Mouse (Mus musculus) liver, embryonic 15.5 days (tissue): Measurements from ENCODE around the gene Olfr1373. TPM values are rescaled to one million over a fixed set of nuclear protein-coding genes. Genes with fewer than 3 reads are reported as not detected.
"Not testable (repeated sequence)": the region's sequence is repeated elsewhere in the genome, so short reads cannot be mapped to it uniquely, and the experiment has no call there.

ENCODE experiments used
- ATAC-seq: fragments of 200-750 bp; cut with Nextera tagmentation; 2 replicates; pipeline ENCODE4 v1.8.0; 2017; ENCODE audit warnings: moderate number of reproducible peaks, mild to moderate bottlenecking, moderate library complexity; ENCODE audit not compliant: insufficient read depth
- H3K27ac ChIP-seq: fragments of 300-500 bp; sonication (generic); replicated peaks from 2 replicates; pipeline ENCODE4 v1.5.1; 2015; ENCODE audit warnings: mild to moderate bottlenecking, inconsistent platforms
- H3K27me3 ChIP-seq: fragments of 300-500 bp; sonication (generic); 2 replicates; pipeline ENCODE4 v1.6.1; 2015; ENCODE audit warnings: mild to moderate bottlenecking, inconsistent platforms
- H3K36me3 ChIP-seq: fragments of 300-500 bp; sonication (generic); replicated peaks from 2 replicates; pipeline ENCODE4 v1.6.1; 2015; ENCODE audit warnings: moderate library complexity, mild to moderate bottlenecking, inconsistent platforms
- H3K4me1 ChIP-seq: fragments of 300-500 bp; sonication (generic); replicated peaks from 2 replicates; pipeline ENCODE4 v1.6.1; 2015; ENCODE audit warnings: inconsistent platforms
- H3K4me2 ChIP-seq: fragments of 300-500 bp; sonication (generic); 2 replicates; pipeline ENCODE4 v1.6.1; 2015; ENCODE audit warnings: moderate library complexity, mild to moderate bottlenecking, inconsistent platforms
- H3K4me3 ChIP-seq: fragments of 300-500 bp; sonication (generic); replicated peaks from 2 replicates; pipeline ENCODE4 v1.5.1; 2015; ENCODE audit warnings: mild to moderate bottlenecking, inconsistent platforms
- H3K9ac ChIP-seq: fragments of 300-500 bp; sonication (generic); 2 replicates; pipeline ENCODE4 v1.6.1; 2015; ENCODE audit warnings: moderate library complexity, mild to moderate bottlenecking, inconsistent platforms
- H3K9me3 ChIP-seq: fragments of 300-500 bp; sonication (generic); replicated peaks from 2 replicates; pipeline ENCODE4 v1.6.1; 2016; ENCODE audit warnings: inconsistent platforms
- WGBS: fragments of 180-500 bp; shearing (Covaris S2); methylation state at CpG from one replicate; pipeline ENCODE4 v1.1.7; 2015; ENCODE audit warnings: mixed read lengths; ENCODE audit not compliant: insufficient replicate concordance; 5-methylcytosine and 5-hydroxymethylcytosine counted together
- polyA plus RNA-seq: library from polyadenylated mRNA; unstranded; fragments of >200 nt; fragmentation: Nextera tagmentation; extraction: Ambion mirVana; gene quantifications from 2 replicates; pipeline ENCODE4 v1.2.1, GENCODE M21; 2015

Olfr1373 gene
- polyA plus RNA-seq, result not detected in 2 replicates

GRCm38 (mm10) chr11:52145428-52145827 lies at the start of gene Olfr1373:
Olfr1373 (minus strand) TSS chr11:52145528.
- not testable (repeated sequence) for H3K4me3 ChIP-seq, H3K4me2 ChIP-seq, H3K4me1 ChIP-seq, H3K9ac ChIP-seq, H3K27me3 ChIP-seq, H3K36me3 ChIP-seq, ATAC-seq, H3K9me3 ChIP-seq, H3K27ac ChIP-seq
- WGBS, result 42% methylated on average over 1 of the region's 1 CpGs

GRCm38 (mm10) chr11:52180651-52181050 lies 35.3 kb upstream of the Olfr1373 start:
- not testable (repeated sequence) for H3K4me3 ChIP-seq, H3K9ac ChIP-seq, H3K36me3 ChIP-seq, ATAC-seq, H3K9me3 ChIP-seq, H3K27ac ChIP-seq, H3K27me3 ChIP-seq, H3K4me2 ChIP-seq, H3K4me1 ChIP-seq
- 56% methylated on average over 4 of the region's 4 CpGs for WGBS

- WGBS, result 83% methylated on average over 2 of the region's 3 CpGs
- ATAC-seq, H3K4me2 ChIP-seq, H3K36me3 ChIP-seq, H3K9me3 ChIP-seq, H3K4me1 ChIP-seq, H3K27me3 ChIP-seq, H3K4me3 ChIP-seq, H3K9ac ChIP-seq, H3K27ac ChIP-seq: not testable (repeated sequence)
Measured at GRCm38 (mm10) chr11:52179897-52180296, 34.6 kb upstream of the Olfr1373 start.

- Histone ChIP-seq H3K36me3 (no peaks in the 10 kb centered on the region), H3K4me2 (peak overlapping the region; percentile 65), H3K27me3 (peaks cover 76% of the 10 kb centered on the region), H3K27ac (no peak overlapping the region), H3K9me3 (no peaks in the 10 kb centered on the region), H3K4me3 (peak overlapping the region; percentile 49), H3K9ac (no peak overlapping the region), H3K4me1 (no peaks in the 10 kb centered on the region)
- WGBS, result 9% methylated on average over 12 of the region's 12 CpGs
- ATAC-seq, result no peak
Measured at GRCm38 (mm10) chr11:52168461-52168860, 23.1 kb upstream of the Olfr1373 start.

- ATAC-seq, result peak; percentile 47
- not testable (repeated sequence) for H3K9ac ChIP-seq, H3K27ac ChIP-seq, H3K9me3 ChIP-seq, H3K36me3 ChIP-seq, H3K4me1 ChIP-seq
- peaks cover 76% of the 10 kb centered on the region for H3K27me3 ChIP-seq
- peak overlapping the region; percentile 49 for H3K4me3 ChIP-seq
- WGBS, result 1% methylated on average over 27 of the region's 42 CpGs
- peak overlapping the region; percentile 65 for H3K4me2 ChIP-seq
Measured at GRCm38 (mm10) chr11:52167901-52168302, 22.6 kb upstream of the Olfr1373 start.

- Histone ChIP-seq H3K4me3 (no peak overlapping the region; the same call in 1 of the 2 replicates), H3K9ac (no peak overlapping the region), H3K4me1 (no peaks in the 10 kb centered on the region), H3K9me3 (no peaks in the 10 kb centered on the region), H3K27me3 (peaks cover 70% of the 10 kb centered on the region), H3K4me2 (0 out of 2 replicates have a peak overlapping the region, but pooled peaks have one; percentile 65), H3K27ac (no peak overlapping the region), H3K36me3 (no peaks in the 10 kb centered on the region)
- WGBS, result under 1% methylated on average over 21 of the region's 21 CpGs
- ATAC-seq, result no peak
Measured at GRCm38 (mm10) chr11:52167126-52167525, 21.8 kb upstream of the Olfr1373 start.

- Histone ChIP-seq H3K27me3 (peaks cover 45% of the 10 kb centered on the region), H3K4me1 (no peaks in the 10 kb centered on the region), H3K9ac (no peak overlapping the region), H3K36me3 (no peaks in the 10 kb centered on the region), H3K4me3 (no peak overlapping the region), H3K9me3 (no peaks in the 10 kb centered on the region), H3K27ac (no peak overlapping the region), H3K4me2 (peak overlapping the region; percentile 13; the same call in 1 of the 2 replicates)
- ATAC-seq, result no peak
- WGBS, result 19% methylated on average over 10 of the region's 10 CpGs
Measured at GRCm38 (mm10) chr11:52163926-52164325, 18.6 kb upstream of the Olfr1373 start.

GRCm38 (mm10) chr11:52143675-52144074 lies 1.7 kb downstream of the Olfr1373 start:
- H3K4me1 ChIP-seq, H3K27ac ChIP-seq, H3K27me3 ChIP-seq, H3K36me3 ChIP-seq, ATAC-seq, H3K9me3 ChIP-seq, H3K4me2 ChIP-seq, H3K4me3 ChIP-seq, H3K9ac ChIP-seq: not testable (repeated sequence)
- 31% methylated on average over 4 of the region's 4 CpGs for WGBS

GRCm38 (mm10) chr11:52130451-52131068 lies 14.8 kb downstream of the Olfr1373 start:
- H3K4me1 ChIP-seq, result no peaks in the 10 kb centered on the region
- no peak overlapping the region for H3K4me3 ChIP-seq
- H3K9me3 ChIP-seq, result 0 out of 2 replicates have a peak, but pooled peaks cover 3% of the 10 kb centered on the region
- H3K4me2 ChIP-seq, result no peak overlapping the region
- 74% methylated on average over 7 of the region's 7 CpGs for WGBS
- H3K36me3 ChIP-seq, result peaks cover 2% of the 10 kb centered on the region
- ATAC-seq, result no peak
- no peaks in the 10 kb centered on the region for H3K27me3 ChIP-seq
- H3K27ac ChIP-seq, result no peak overlapping the region
- H3K9ac ChIP-seq, result no peak overlapping the region

- ATAC-seq, result no peak
Measured at GRCm38 (mm10) chr11:52129621-52130450, 15.5 kb downstream of the Olfr1373 start.

GRCm38 (mm10) chr11:52129171-52129570 lies 16.2 kb downstream of the Olfr1373 start:
- Histone ChIP-seq H3K9me3 (no peaks in the 10 kb centered on the region), H3K4me1 (peaks cover 4% of the 10 kb centered on the region; the same call in 1 of the 2 replicates), H3K36me3 (peaks cover 15% of the 10 kb centered on the region), H3K27ac (no peak overlapping the region), H3K4me2 (no peak overlapping the region), H3K4me3 (no peak overlapping the region), H3K9ac (no peak overlapping the region), H3K27me3 (no peaks in the 10 kb centered on the region)
- 18% methylated on average over 3 of the region's 3 CpGs for WGBS
- ATAC-seq, result no peak

More at GRCm38 (mm10) chr11:52129621-52130450, 15.5 kb downstream of the Olfr1373 start:
- Histone ChIP-seq H3K4me2 (no peak overlapping the region), H3K9me3 (no peaks in the 10 kb centered on the region), H3K27me3 (no peaks in the 10 kb centered on the region), H3K27ac (no peak overlapping the region), H3K9ac (no peak overlapping the region), H3K4me3 (no peak overlapping the region), H3K36me3 (peaks cover 8% of the 10 kb centered on the region), H3K4me1 (no peaks in the 10 kb centered on the region; the same call in 1 of the 2 replicates)
- 77% methylated on average over 10 of the region's 10 CpGs for WGBS
